Mouse (Mus musculus): ENCODE measurements around the gene Erc1. TPM values are rescaled to one million over a fixed set of nuclear protein-coding genes. Genes with fewer than 3 reads are reported as not detected.

Gene Erc1
- total RNA-seq, 2 experiments from 2014 or later: 26.1 to 31.7 TPM

DNA sequence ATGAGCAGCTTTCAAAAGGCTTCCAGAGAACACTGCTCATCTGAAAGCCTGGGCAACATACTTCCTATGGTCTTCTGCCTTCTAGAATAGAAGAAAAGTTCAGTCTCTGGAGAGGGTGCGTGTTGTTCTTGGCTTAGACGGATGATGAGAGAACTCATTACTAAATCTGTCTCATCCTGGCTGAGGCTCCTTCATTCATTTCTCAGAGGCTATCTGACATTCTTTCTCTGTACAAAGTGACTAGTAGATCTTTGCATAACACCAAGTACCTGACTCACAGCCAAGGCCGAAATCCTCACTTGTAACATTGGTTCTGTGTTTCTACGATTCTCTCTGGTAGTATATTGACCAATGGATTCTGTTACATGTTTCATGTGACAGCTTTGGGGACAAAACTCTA, 252.5 kb downstream of the Erc1 start:
- DNase-seq (ENCODE audit: low spot score): peak; percentile 60

DNA sequence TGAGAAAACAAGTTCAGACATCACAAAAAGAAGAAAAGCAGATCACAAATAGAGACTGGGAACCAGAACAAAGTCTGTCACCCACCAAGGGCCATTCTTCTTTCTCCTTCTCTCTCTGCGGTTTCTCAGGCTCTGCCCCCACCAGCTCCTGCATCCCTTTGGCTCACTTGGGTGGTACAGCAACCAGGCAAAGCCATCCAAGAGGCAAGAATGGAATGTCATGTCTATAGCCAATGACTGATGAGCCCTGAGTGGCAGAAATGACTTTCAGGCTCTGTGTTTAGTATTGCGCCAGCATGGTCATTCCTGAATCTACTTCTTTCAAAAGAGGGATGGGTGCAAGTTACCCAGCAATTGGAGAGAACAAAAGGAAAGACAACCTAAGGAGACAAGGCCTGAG, 257.1 kb downstream of the Erc1 start:
- no peak for DNase-seq (ENCODE audit: low spot score)

GRCm38 (mm10) chr6:119587897-119588296, 260.1 kb downstream of the Erc1 start:
- DNase-seq (ENCODE audit: low spot score): no peak

- DNase-seq (ENCODE audit: low spot score): no peak
Observed at GRCm38 (mm10) chr6:119587454-119587853, 260.5 kb downstream of the Erc1 start.

- no peak for DNase-seq (ENCODE audit: low spot score)
Observed at GRCm38 (mm10) chr6:119585652-119586375, 262.2 kb downstream of the Erc1 start.

DNA sequence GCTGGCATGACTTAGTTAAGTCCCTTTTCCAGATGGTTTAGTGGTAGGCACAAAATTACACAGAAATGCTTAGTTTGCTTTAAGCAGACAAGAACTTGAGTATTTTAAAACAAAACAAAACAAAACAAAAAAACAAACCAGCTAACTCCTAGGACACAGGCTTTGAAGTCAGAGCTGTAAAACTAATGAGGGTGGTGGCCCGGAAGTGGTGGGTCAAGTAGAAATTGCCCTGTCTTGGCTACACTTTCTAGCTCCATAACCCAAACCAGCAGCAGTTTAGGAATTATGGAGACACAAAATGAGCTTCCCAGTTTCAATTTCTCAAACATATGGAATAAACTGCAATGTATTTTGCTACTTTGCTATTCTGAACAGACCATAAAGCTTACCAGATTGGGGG, 263.9 kb downstream of the Erc1 start:
- DNase-seq (ENCODE audit: low spot score): no peak

DNA sequence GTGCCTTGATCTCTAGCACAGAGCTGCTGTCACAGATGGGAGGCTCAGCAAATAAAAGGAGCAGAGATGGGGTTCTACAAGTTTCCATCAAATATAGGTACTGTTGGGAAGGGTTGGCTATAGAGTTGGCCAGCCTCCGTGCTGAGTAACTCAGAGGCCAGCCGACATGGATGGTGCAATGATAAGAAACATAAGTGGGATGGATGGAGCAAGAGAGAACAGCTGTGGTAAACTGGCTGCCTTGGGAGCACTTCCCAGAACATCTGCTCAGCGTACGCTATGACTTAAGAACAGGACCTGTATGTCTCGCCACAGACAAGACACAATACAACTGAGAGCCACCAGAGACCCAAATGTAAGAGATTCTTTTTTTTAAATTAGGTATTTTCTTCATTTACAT, 264.8 kb downstream of the Erc1 start:
- no peak for DNase-seq (ENCODE audit: low spot score)

DNA sequence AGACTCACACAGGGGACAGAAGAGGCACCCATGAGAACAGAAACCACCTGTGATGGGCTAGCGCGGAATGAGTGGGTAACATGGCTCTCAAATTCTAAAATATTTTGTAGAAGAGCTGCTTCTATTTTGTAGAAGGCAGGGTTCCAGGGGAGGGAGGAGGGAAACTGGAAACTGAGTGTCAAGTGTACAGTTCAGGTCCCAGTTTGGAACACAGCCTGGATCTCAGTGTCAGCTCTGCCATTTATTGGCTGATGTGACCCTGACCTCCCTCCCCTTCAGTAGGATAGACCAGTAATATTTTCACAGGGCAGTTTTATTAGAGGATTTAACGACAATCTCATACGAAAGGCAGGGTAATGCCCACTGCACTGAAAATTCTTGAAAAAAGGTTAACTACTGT, 271.3 kb downstream of the Erc1 start:
- peak; percentile 57 for DNase-seq (ENCODE audit: low spot score)

- DNase-seq (ENCODE audit: low spot score): peak; percentile 54
Observed at GRCm38 (mm10) chr6:119575331-119575730, 272.6 kb downstream of the Erc1 start.

DNA sequence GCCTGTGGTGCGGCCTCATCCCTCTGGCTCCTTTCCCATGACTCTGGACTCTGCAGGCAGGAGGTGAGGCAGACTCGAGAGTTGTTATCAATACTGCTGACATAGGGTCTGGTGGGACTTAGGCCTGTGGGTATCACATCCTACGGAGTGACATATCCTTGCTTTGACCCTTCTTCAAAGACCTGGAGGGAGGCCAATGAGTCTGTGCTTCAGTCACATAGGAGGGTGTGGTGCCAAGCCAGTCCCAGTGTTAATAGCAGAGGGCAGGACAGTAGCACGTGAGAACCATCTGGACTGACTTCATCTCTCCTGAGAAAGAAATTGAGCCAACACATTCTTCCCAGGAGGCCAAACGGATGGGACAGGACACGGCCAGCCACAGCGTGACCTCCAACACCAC, 275.7 kb downstream of the Erc1 start:
- DNase-seq (ENCODE audit: low spot score): peak; percentile 52

- DNase-seq (ENCODE audit: low spot score): no peak
Observed at GRCm38 (mm10) chr6:119570797-119571196, 277.2 kb downstream of the Erc1 start.

DNA sequence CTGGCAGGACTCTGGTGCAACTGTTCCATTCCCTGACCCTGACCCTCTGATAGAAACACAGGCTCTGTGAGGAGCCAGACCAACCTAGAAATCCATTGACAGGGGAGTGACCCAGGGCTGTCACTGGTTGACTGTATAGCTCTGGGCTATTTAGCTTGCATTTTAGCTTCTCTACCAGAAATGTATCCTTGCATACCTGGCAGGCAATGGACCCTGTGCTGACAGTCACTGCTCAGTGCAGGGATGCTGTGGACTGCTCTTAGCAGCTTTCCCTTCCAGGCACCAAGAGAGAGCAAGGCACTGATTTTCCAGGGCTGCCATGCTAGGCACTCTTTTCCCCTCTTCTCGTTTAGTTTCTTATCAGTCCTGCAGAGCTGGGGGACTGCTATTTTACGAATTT, 279.6 kb downstream of the Erc1 start:
- DNase-seq (ENCODE audit: low spot score): no peak

DNA sequence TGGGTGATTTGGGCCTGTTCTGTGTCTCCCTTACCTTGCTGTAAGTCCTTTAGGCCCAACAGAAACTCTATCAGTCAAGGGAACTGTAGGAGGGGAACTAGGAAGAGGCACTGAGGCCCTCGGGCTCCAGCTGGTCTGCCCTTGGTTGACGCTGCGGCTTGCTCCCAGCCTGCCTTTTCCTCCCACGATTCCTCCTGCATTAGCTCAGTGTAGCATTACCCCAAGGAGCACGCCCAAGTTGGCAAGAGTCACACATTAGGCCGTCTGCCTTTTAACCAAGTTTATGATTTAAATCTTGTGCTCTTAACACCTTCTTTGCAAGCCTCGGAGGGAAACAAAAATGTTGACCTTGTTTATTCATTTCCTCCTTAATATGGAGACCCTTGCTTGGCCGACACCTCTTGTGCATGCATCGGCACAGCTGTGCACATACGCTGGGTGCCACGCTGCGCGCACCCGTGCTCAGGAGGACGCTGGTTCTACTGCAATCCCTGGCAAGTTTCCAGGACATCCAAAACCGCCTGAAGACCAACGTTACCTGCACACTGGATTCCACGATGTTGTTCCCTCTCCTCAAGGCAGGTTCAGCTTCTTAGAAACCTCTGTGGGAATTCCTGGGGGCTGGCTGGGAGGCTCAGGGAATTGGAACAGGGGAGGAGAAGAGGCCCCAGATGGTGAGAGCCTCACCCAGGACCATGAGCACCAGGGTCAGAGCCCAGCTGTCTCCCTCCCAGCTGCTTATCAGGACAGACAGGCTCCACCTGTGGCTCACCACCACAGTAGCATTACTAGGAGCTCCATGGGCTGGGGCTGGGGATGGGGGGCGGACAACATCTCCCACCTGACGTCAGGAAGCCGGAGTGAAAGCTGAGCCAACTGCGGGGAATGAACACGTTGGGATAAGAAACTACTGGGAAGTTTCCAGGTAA, 282.3 kb downstream of the Erc1 start:
- no peak for DNase-seq (ENCODE audit: low spot score)

GRCm38 (mm10) chr6:119562558-119562957, 285.4 kb downstream of the Erc1 start:
- DNase-seq (ENCODE audit: low spot score): no peak

GRCm38 (mm10) chr6:119558855-119559254, 289.1 kb downstream of the Erc1 start:
- DNase-seq (ENCODE audit: low spot score): no peak

GRCm38 (mm10) chr6:119554439-119554838, 293.5 kb downstream of the Erc1 start:
- DNase-seq (ENCODE audit: low spot score): no peak

GRCm38 (mm10) chr6:119544518-119544864, 303.5 kb downstream of the Erc1 start:
- no peak for DNase-seq (ENCODE audit: low spot score)

- DNase-seq (ENCODE audit: low spot score): no peak
Observed at GRCm38 (mm10) chr6:119543803-119544517, 304.0 kb downstream of the Erc1 start, which contains the start of gene Wnt5b. Wnt5b (minus strand) TSS chr6:119544347.

GRCm38 (mm10) chr6:119543456-119543802, 304.5 kb downstream of the Erc1 start:
- DNase-seq (ENCODE audit: low spot score): no peak

GRCm38 (mm10) chr6:119535867-119536266, 312.1 kb downstream of the Erc1 start:
- no peak for DNase-seq (ENCODE audit: low spot score)

GRCm38 (mm10) chr6:119533170-119533709, 314.7 kb downstream of the Erc1 start:
- DNase-seq (ENCODE audit: low spot score): no peak

- DNase-seq (ENCODE audit: low spot score): no peak
Observed at GRCm38 (mm10) chr6:119529659-119530058, 318.3 kb downstream of the Erc1 start.
